Mouse (Mus musculus) forebrain, embryonic 16.5 days (tissue): ENCODE measurements around the gene Serping1. TPM values are rescaled to one million over a fixed set of nuclear protein-coding genes. Genes with fewer than 3 reads are reported as not detected.

Experiments
- ATAC-seq: fragments of 200-750 bp; cut with Nextera tagmentation; 2 replicates; pipeline ENCODE4 v1.8.0; 2017; ENCODE audit warnings: mild to moderate bottlenecking, moderate library complexity
- H3K27ac ChIP-seq: fragments of 300-500 bp; sonication (generic); 2 replicates; pipeline ENCODE4 v1.5.1; 2014; ENCODE audit warnings: low read length, control low read depth
- H3K27me3 ChIP-seq: fragments of 300-500 bp; sonication (generic); replicated peaks from 2 replicates; pipeline ENCODE4 v1.6.1; 2014; ENCODE audit warnings: low read length; ENCODE audit not compliant: control insufficient read depth, insufficient read depth
- H3K36me3 ChIP-seq: fragments of 300-500 bp; sonication (generic); 2 replicates; pipeline ENCODE4 v1.6.1; 2014; ENCODE audit not compliant: control insufficient read depth, insufficient read depth
- H3K4me1 ChIP-seq: fragments of 300-500 bp; sonication (generic); replicated peaks from 2 replicates; pipeline ENCODE4 v1.6.1; 2014; ENCODE audit warnings: low read length; ENCODE audit not compliant: control insufficient read depth, insufficient read depth
- H3K4me2 ChIP-seq: fragments of 300-500 bp; sonication (generic); 2 replicates; pipeline ENCODE4 v1.6.1; 2014; ENCODE audit warnings: mild to moderate bottlenecking, low read length, control low read depth
- H3K4me3 ChIP-seq: fragments of 300-500 bp; sonication (generic); replicated peaks from 2 replicates; pipeline ENCODE4 v1.5.1; 2014; ENCODE audit warnings: mild to moderate bottlenecking, low read length, control low read depth
- H3K9ac ChIP-seq: fragments of 300-500 bp; sonication (generic); replicated peaks from 2 replicates; pipeline ENCODE4 v1.6.1; 2014; ENCODE audit warnings: low read depth, low read length, control low read depth
- H3K9me3 ChIP-seq: fragments of 300-500 bp; sonication (generic); 2 replicates; pipeline ENCODE4 v1.6.1; 2016; ENCODE audit warnings: low read length; ENCODE audit not compliant: control insufficient read depth
- WGBS: fragments of 180-500 bp; shearing (Covaris S2); extraction: QIAGEN DNeasy Blood & Tissue Kit; methylation state at CpG from one replicate; pipeline ENCODE4 v1.1.7; 2014; 5-methylcytosine and 5-hydroxymethylcytosine counted together
- microRNA counts: library from miRNA; unstranded; fragments of <30 nt; microRNA quantifications from one replicate; lab custom pipeline; 2016
- microRNA-seq: library from miRNA; unstranded; fragments of <30 nt; microRNA quantifications from one replicate; pipeline ENCODE4, GENCODE M21; 2017
- polyA plus RNA-seq: library from polyadenylated mRNA; unstranded; fragments of >200 nt; fragmentation: Nextera tagmentation; extraction: Ambion mirVana; gene quantifications from 2 replicates; pipeline ENCODE4 v1.2.1, GENCODE M21; 2015

Serping1 gene
- polyA plus RNA-seq, 1 experiment from 2014 or later: 25.0 TPM

GRCm38 (mm10) chr2:84715562-84716361, 59.5 kb downstream of the Serping1 start:
- no peaks in the 10 kb centered on the region for H3K27me3 ChIP-seq
- H3K9me3 ChIP-seq: no peaks in the 10 kb centered on the region
- H3K9ac ChIP-seq: peak overlapping the region; percentile 67
- H3K4me2 ChIP-seq: peak overlapping the region; percentile 69
- ATAC-seq: peak; percentile 94
- under 1% methylated on average over 33 of the region's 33 CpGs for WGBS
- no peaks in the 10 kb centered on the region for H3K36me3 ChIP-seq
- H3K27ac ChIP-seq: peak overlapping the region; percentile 95
- H3K4me1 ChIP-seq: peaks cover 14% of the 10 kb centered on the region
- H3K4me3 ChIP-seq: peak overlapping the region; percentile 98

MicroRNAs within 50 kb of the gene (microRNA counts, 519-probe panel; counts per million panel counts)
- microRNA mmu-miR-130a (lab: Ali Mortazavi, UCI): 4,625 counts per million, percentile 97 among the panel's probes with 10 or more counts

Small RNA genes within 50 kb of the gene (microRNA-seq; reads per million reads assigned to microRNA genes)
- 27,458 reads per million, percentile 99 among the genes with 10 or more reads in this experiment for gene Mir130a

Other genes with a start within 250 kb of the Serping1 start
- 41.7 and 45.6 TPM in 2 replicates for gene Ctnnd1, start 124.7 kb downstream of the Serping1 start, polyA plus RNA-seq
- gene Btbd18, start 116.4 kb downstream of the Serping1 start, polyA plus RNA-seq: 0.41 and 0.52 TPM in 2 replicates
- gene Selenoh, start 104.7 kb downstream of the Serping1 start, polyA plus RNA-seq: 213 and 225 TPM in 2 replicates
- gene Gm28635, start 97.4 kb downstream of the Serping1 start, polyA plus RNA-seq: not detected in 2 replicates
- 53.8 and 54.3 TPM in 2 replicates for gene Med19, start 97.0 kb downstream of the Serping1 start, polyA plus RNA-seq
- gene Tmx2, start 96.3 kb downstream of the Serping1 start, polyA plus RNA-seq: 212 and 231 TPM in 2 replicates
- gene Zdhhc5, start 60.3 kb downstream of the Serping1 start, polyA plus RNA-seq: 19.4 and 20.1 TPM in 2 replicates
- gene Clp1, start 48.1 kb downstream of the Serping1 start, polyA plus RNA-seq: 28.1 and 28.8 TPM in 2 replicates
- 21.8 and 24.7 TPM in 2 replicates for gene Ypel4, start 41.4 kb downstream of the Serping1 start, polyA plus RNA-seq
- 3.9 and 4.9 TPM in 2 replicates for gene Gm19426, start 31.8 kb downstream of the Serping1 start, polyA plus RNA-seq
- 21.2 and 28.1 TPM in 2 replicates for gene Ube2l6, start 23.4 kb upstream of the Serping1 start, polyA plus RNA-seq
- gene Smtnl1, start 47.2 kb upstream of the Serping1 start, polyA plus RNA-seq: not detected in 2 replicates
- 58.0 and 69.5 TPM in 2 replicates for gene Timm10, start 51.6 kb upstream of the Serping1 start, polyA plus RNA-seq
- gene Slc43a1, start 63.4 kb upstream of the Serping1 start, polyA plus RNA-seq: 2.6 and 3.1 TPM in 2 replicates
- 9.8 and 11.4 TPM in 2 replicates for gene Rtn4rl2, start 111.3 kb upstream of the Serping1 start, polyA plus RNA-seq
- 6.6 and 7.2 TPM in 2 replicates for gene Slc43a3, start 161.1 kb upstream of the Serping1 start, polyA plus RNA-seq
- not detected in 2 replicates for gene Prg2, start 205.0 kb upstream of the Serping1 start, polyA plus RNA-seq
- gene Prg3, start 212.8 kb upstream of the Serping1 start, polyA plus RNA-seq: not detected in 2 replicates